Mouse (Mus musculus) mouse trophoblast stem cell (cell line): Measurements from ENCODE around the gene Wnt5b.

Source experiments
- in situ Hi-C, 2 experiments: fragments of 300-500 bp; cut with MseI, MboI; formaldehyde crosslinking; loops; 2 replicates in 1 of 2; 3 replicates in 1 of 2; pipeline ENCODE4 v1.15.1; 2025

Wnt5b gene

GRCm38 (mm10) chr6:119389089-119389488 is 155.1 kb downstream of the Wnt5b start:
- in situ Hi-C loops = no loop called here

- in situ Hi-C loops = no loop called here
These were observed 155.5 kb downstream of the Wnt5b start for GRCm38 (mm10) chr6:119388650-119389012.

GRCm38 (mm10) chr6:119387801-119388649 is 156.1 kb downstream of the Wnt5b start:
- in situ Hi-C loops = no loop called here

- in situ Hi-C loops = no loop called here
These were observed 157.3 kb downstream of the Wnt5b start for GRCm38 (mm10) chr6:119386821-119387220.

- in situ Hi-C loops = no loop called here
These were observed 157.7 kb downstream of the Wnt5b start for GRCm38 (mm10) chr6:119386421-119386820.

GRCm38 (mm10) chr6:119385668-119386067 is 158.5 kb downstream of the Wnt5b start:
- in situ Hi-C loops = no loop called here
